Mouse (Mus musculus) CH12F3 (cell line): ENCODE results near the gene Vim.

Experiments
- in situ Hi-C: fragments of 300-500 bp; cut with MboI; formaldehyde crosslinking; loops from 2 replicates; pipeline ENCODE4 v1.14.3; 2020; ENCODE audit warnings: low sequenced_read_pairs

The Vim gene

GRCm38 (mm10) chr2:13573408-13574065 is at the start of gene Vim:
Gene Vim, plus strand, starts transcription at chr2:13573927.
- in situ Hi-C loops, result no loop called here

- in situ Hi-C loops, result no loop called here
Observed at GRCm38 (mm10) chr2:13526205-13526604, 47.5 kb upstream of the Vim start.

GRCm38 (mm10) chr2:13527125-13527524 is 46.6 kb upstream of the Vim start:
- in situ Hi-C loops, result no loop called here

- in situ Hi-C loops, result no loop called here
Observed at GRCm38 (mm10) chr2:13527531-13527930, 46.2 kb upstream of the Vim start.

GRCm38 (mm10) chr2:13529253-13529933 is 44.3 kb upstream of the Vim start:
- in situ Hi-C loops, result no loop called here

DNA sequence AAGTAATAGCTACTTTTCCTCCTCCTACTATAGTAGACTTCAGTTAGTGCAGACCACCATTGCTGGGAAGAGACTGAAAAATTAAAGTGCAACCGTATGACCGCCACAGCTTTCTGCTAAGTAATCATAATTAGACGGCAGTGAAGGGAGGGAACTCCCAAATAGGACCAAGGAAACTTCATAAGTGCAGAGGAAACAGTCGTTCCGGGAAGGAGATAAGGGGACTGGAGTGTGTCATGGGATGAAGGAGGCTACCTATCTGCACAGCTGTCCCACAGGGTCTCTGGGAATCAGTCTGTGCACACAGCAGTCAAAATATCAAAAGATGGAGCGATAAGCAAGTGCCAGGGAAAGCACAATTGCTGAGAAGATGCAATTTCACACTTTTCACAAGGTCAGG is 43.1 kb upstream of the Vim start:
- in situ Hi-C loops, result no loop called here

DNA sequence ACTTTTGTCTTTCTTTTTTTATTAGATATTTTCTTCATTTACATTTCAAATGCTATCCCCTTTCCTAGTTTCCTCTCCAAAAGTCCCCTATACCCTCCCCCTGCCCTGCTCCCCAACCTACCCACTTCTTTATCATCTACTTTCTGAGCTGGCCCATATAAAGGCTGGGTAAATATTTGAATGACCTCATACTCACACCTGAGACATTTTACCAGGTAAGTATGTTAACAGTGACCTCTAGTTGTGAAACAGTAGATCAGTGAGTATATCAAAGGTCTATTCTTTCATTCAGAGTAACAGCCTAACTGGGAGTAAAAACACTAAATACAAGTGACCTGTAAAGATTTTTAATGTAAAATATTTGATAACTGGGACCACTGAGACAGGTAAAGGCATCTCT is 37.0 kb upstream of the Vim start:
- in situ Hi-C loops, result no loop called here

DNA sequence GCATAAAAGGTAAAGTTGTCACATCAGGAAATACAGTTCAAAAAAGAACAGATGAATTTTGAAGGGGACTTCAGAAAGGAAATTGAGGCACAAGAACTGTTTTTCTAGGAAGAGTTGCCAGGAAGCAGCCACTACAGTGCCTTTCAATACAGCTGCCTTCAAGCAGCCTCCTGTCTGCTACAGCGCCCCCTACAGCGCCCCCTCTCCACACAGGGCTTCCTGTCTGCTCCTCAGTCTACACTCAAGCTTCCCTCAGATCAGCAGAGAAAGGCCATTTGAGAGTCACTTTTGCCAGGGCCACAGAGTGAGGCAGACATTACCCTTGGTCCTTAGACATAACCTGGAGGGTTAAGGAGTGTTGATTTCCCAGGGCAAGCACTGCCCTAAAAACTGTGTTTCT is 36.0 kb upstream of the Vim start:
- in situ Hi-C loops, result no loop called here

DNA sequence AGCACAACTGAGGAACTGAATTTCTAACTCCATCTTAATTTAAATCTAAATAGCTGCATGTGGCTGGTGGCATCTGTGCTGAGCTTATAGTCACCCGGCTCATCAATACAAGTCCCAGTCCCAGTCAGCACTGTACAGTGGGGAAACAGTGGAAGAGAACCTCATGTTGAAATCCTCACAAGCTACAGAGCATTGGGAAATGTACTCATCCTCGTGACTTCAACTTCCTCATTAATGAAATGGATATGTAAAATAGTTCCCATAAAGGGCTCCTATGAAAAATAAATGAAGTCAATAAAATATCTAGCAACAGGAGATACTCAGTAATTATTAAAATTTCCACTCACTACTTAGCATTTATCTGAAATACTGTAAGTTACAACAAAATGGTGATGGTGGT is 35.5 kb upstream of the Vim start:
- in situ Hi-C loops, result no loop called here

DNA sequence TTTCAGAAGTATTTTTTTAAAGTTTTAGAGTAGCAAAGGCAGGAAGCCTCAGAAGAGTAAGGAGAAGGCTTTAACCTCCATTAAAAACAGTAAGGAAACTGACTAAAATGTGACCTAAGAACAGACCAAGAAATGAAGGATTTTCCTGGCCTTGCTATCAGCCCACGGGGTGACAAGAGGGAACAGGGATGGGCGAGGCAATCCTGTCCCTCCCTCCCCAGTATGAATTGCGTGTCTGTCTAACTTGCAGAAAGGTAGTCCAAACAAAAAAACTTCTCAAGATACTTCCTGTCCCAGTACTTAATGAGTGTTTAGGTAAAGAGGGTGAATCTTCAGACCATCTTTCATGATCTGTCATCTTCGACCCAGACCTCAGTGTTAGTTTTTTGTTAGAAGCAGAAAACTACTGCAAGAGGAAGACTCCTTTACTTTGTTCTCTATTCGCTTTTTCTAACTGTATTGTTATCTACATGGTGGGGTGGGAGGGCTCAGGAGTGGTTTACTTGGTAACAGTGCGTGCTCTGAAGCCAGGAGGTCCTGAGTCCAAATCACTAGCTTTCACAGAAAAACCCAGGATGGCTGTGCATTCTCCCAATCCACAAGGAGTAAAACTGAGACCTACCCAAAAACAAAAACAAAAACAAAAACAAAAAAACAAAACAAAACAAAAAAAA is 34.9 kb upstream of the Vim start:
- in situ Hi-C loops, result no loop called here

DNA sequence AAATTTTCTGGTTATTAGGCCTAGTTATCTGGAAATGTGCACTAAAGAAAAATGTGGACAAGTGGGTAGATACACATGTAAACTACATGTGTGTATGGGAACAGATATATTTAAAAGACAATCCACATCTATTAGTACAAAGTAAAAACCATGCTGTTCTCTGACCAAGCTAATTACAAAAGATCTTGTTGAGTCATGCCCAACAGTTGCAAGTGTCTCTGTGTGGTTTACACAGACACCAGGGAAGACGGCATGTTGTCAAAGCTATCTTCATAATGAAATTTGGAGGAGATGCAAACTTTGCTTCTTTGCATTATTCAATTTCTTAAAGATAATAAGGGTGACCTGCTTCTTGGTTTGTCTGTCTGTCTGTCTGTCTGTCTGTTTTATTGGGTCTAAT is 33.9 kb upstream of the Vim start:
- in situ Hi-C loops, result no loop called here

DNA sequence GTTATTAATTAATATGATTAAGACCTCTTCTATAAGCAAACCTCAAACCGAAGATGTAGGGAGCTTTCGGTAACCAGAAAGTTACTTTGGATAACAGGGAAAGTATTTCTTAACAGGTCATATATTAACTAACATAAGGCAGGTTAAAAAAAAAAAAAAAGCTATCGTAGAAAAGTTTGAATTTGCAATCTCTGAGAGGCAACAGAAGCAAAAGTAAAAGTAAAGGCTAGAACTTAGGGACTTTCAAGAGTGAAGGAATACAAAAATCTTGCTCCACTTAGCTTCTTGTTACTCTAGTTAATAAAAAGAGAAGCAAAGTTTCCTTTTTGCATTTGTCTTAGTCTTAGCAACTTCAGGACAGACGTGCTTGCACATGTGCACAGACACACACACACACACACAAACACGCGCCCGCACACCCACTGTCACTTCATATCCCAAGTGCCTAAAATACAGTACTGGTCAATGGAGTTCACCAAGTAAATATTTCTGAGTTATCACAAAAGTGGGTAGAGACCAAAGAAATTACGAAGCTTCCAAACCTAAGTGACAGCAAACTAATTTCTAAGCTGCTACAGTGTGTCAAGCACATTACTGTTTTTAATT is 30.1 kb upstream of the Vim start:
- in situ Hi-C loops, result no loop called here

DNA sequence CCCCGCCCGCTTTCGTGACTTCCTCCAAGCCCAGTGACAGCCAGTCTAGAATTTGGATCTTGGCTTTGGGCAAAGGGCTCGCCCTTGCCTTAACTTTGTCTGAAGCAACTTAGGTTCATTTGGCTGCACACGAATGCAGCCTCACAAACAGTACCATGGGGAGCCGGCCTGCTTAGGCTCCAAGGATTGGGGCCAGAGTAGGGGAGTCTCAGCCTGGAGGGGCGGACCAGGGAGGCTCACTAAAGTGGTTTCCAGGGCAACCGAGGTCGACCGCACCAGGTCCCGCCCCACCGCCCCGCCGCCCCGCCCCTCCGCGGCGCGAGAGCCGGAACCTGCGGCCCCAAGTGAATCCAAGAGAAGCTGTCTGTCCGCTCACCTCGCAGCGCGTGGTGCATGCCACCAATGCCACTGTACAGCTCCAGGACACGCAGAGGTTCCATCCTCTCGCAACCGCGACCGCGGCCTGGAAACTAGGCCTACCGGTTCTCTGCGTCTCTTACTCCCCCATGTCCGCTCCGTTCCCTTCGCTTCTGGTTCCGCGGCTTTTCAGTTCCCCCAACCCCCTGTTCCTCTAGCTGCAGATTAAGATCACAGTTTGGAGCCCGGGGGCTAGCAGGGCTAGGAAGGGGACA is 29.4 kb upstream of the Vim start, which contains the start of gene Trdmt1:
Gene Trdmt1, minus strand, starts transcription at position 476 of the 632 bp plus-strand sequence.
- in situ Hi-C loops, result no loop called here

- in situ Hi-C loops, result no loop called here
Observed at GRCm38 (mm10) chr2:13548749-13549148, 25.0 kb upstream of the Vim start.

- in situ Hi-C loops, result no loop called here
Observed at GRCm38 (mm10) chr2:13553966-13554365, 19.8 kb upstream of the Vim start.

DNA sequence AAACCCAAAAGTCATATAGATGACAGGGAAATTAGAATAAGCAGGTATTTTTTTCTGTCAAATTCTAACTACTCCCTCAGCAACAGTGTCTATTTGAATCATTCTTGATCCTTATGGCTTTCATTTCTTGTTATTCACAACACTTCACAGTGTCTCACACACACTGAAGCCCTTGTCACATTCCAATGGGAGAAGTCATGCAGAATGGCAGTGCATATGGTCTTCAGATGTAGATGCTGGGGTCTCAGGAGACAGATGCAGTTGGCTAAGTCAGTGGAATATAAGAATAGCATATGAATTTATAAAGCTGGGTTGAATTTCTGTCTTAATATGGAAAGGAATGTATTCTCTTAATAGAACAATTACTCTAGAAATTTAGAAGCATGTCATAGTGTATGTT is 17.5 kb upstream of the Vim start:
- in situ Hi-C loops, result no loop called here

DNA sequence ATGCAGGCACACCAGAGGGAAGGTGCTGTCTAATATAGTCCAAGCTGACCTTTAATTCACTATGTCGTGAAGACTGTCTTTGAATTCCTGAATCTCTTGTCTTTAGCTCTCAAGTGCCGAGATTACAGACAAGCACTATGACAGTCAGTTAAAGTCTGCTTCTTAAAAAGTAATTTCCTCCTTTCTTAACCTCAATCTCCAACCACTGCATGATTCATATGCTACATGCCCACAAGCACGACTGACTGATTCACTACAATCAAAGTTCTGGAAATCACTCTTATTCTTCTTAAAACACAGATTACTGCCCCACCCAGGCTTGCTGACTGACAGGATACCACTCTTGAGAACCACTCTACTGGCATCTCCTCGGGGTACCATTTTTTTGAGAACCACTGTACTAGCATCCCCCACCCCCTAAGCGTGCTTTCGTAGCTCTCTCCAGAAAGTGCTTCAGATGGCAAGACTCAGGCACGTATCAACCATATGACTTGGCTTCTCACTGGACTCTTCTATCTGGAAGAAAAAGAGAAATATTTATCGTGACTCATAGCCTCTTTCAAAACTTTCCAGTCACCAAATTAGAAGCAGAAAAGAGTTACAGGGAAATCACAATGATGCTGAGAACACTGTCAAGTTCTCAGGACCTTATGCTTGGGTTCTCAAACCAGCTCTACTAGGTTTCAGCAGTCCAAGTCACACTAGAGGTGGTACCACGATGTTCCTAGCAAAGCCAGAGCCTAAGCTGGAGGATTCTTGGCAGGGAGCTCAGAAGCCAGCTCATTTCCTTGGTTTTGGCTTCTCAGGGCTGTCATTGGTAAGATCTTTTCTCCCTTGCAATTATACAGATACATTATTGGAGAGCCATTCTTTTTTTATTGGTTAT is 16.3 kb upstream of the Vim start:
- in situ Hi-C loops, result no loop called here

- in situ Hi-C loops, result no loop called here
Observed at GRCm38 (mm10) chr2:13558607-13559262, 15.0 kb upstream of the Vim start.

DNA sequence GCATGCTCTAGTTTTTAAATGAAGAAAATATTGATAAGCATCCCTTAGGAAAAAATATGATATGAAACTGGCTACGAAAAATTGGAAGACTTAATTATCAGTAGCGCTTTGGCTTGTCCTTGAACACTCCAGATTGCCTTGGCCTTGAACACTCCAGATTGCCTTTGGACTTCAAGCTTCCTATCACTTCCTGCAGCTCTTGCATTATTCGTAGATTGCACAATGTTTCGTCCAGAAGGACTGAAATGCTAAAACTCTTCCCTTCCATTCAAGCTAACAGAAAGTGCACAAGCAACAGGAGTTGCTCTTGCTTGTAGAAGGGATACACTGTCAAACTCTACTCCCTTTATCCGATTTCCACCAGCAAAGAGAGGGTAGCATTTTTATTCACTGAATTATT is 14.4 kb upstream of the Vim start:
- in situ Hi-C loops, result no loop called here

- in situ Hi-C loops, result no loop called here
Observed at GRCm38 (mm10) chr2:13559729-13560128, 14.0 kb upstream of the Vim start.
